Mouse (Mus musculus): ENCODE measurements at regions not wholly inside any gene's neighbourhood (a gene's known extent, or its start where the extent isn't known, plus 50 kb on each side); places are given as distances from the start of the nearest gene placed in this dataset.
"Not testable (repeated sequence)": the region's sequence is repeated elsewhere in the genome, so short reads cannot be mapped to it uniquely, and the experiment has no call there.

- H3K9ac ChIP-seq; H3K9me3 ChIP-seq (replicated peaks); H3K36me3 ChIP-seq; H3K4me1 ChIP-seq (replicated peaks); H3K27me3 ChIP-seq; H3K27ac ChIP-seq: not testable (repeated sequence)
- H3K4me3 ChIP-seq (replicated peaks), result peak overlapping the region; percentile 37
- ATAC-seq (ENCODE audit: low read depth) (peak; percentile 19; the same call in 1 of the 2 replicates), DNase-seq (peak; percentile 25)
- peak overlapping the region; percentile 32 for H3K4me2 ChIP-seq
- 51% methylated on average over 9 of the region's 9 CpGs for WGBS (ENCODE audit: insufficient replicate concordance)
Measured at GRCm38 (mm10) chrX:50602461-50602875, 174.2 kb upstream of the Olfr1324 start.

GRCm38 (mm10) chrX:50600262-50600661 lies 172.0 kb upstream of the Olfr1324 start:
- not testable (repeated sequence) for H3K4me1 ChIP-seq (replicated peaks); H3K9ac ChIP-seq; H3K27ac ChIP-seq; H3K9me3 ChIP-seq (replicated peaks); H3K36me3 ChIP-seq; H3K27me3 ChIP-seq
- 45% methylated on average over 3 of the region's 3 CpGs for WGBS (ENCODE audit: insufficient replicate concordance)
- DNase-seq, result peak; percentile 40
- peak; percentile 66 for ATAC-seq (ENCODE audit: low read depth)
- Histone ChIP-seq H3K4me2 (peak overlapping the region; percentile 42; the same call in 1 of the 2 replicates), H3K4me3 (replicated peaks) (peak overlapping the region; percentile 36)

- H3K36me3 ChIP-seq, result peaks cover 10% of the 10 kb centered on the region; the same call in 1 of the 2 replicates
- WGBS (ENCODE audit: insufficient replicate concordance), result 59% methylated on average over 4 of the region's 4 CpGs
- no peaks in the 10 kb centered on the region for H3K9me3 ChIP-seq (replicated peaks)
- no peak overlapping the region for H3K27ac ChIP-seq
- H3K4me1 ChIP-seq (replicated peaks), result no peaks in the 10 kb centered on the region
- peak; percentile 22 for DNase-seq
- H3K4me3 ChIP-seq (replicated peaks), result peak overlapping the region; percentile 36
- H3K9ac ChIP-seq, result no peak overlapping the region
- no peak for ATAC-seq (ENCODE audit: low read depth)
- H3K27me3 ChIP-seq, result no peaks in the 10 kb centered on the region
- peak overlapping the region; percentile 42; the same call in 1 of the 2 replicates for H3K4me2 ChIP-seq
Measured at GRCm38 (mm10) chrX:50599780-50600179, 171.5 kb upstream of the Olfr1324 start.

GRCm38 (mm10) chrX:50597626-50598025 lies 169.3 kb upstream of the Olfr1324 start:
- H3K9me3 ChIP-seq (replicated peaks); H3K27ac ChIP-seq; H3K36me3 ChIP-seq; H3K4me1 ChIP-seq (replicated peaks); H3K9ac ChIP-seq; ATAC-seq (ENCODE audit: low read depth); DNase-seq; H3K27me3 ChIP-seq: not testable (repeated sequence)
- Histone ChIP-seq H3K4me3 (replicated peaks) (peak overlapping the region; percentile 27; the same call in 1 of the 2 replicates), H3K4me2 (peak overlapping the region; percentile 24)
- 60% methylated on average over 3 of the region's 3 CpGs for WGBS (ENCODE audit: insufficient replicate concordance)

- ATAC-seq (ENCODE audit: low read depth), result no peak
- DNase-seq, result no peak
Measured at GRCm38 (mm10) chrX:50597105-50597504, 168.8 kb upstream of the Olfr1324 start.

GRCm38 (mm10) chrX:50594976-50595375 lies 166.7 kb upstream of the Olfr1324 start:
- not testable (repeated sequence) for H3K27me3 ChIP-seq; H3K27ac ChIP-seq; DNase-seq; H3K4me1 ChIP-seq (replicated peaks); H3K9me3 ChIP-seq (replicated peaks); H3K4me3 ChIP-seq (replicated peaks); ATAC-seq (ENCODE audit: low read depth); H3K4me2 ChIP-seq; H3K9ac ChIP-seq
- 66% methylated on average over 4 of the region's 4 CpGs for WGBS (ENCODE audit: insufficient replicate concordance)
- peaks cover 12% of the 10 kb centered on the region; the same call in 1 of the 2 replicates for H3K36me3 ChIP-seq

More at GRCm38 (mm10) chrX:50597105-50597504, 168.8 kb upstream of the Olfr1324 start:
- H3K4me1 ChIP-seq (replicated peaks), result no peaks in the 10 kb centered on the region
- peaks cover 10% of the 10 kb centered on the region; the same call in 1 of the 2 replicates for H3K36me3 ChIP-seq
- 55% methylated on average over 6 of the region's 6 CpGs for WGBS (ENCODE audit: insufficient replicate concordance)
- peak overlapping the region; percentile 24 for H3K4me2 ChIP-seq
- no peaks in the 10 kb centered on the region for H3K27me3 ChIP-seq
- H3K4me3 ChIP-seq (replicated peaks), result peak overlapping the region; percentile 27; the same call in 1 of the 2 replicates
- no peaks in the 10 kb centered on the region for H3K9me3 ChIP-seq (replicated peaks)
- H3K27ac ChIP-seq, result no peak overlapping the region
- no peak overlapping the region for H3K9ac ChIP-seq

- Histone ChIP-seq H3K9ac (no peak overlapping the region), H3K36me3 (peaks cover 2% of the 10 kb centered on the region; the same call in 1 of the 2 replicates), H3K4me3 (replicated peaks) (no peak overlapping the region), H3K27me3 (no peaks in the 10 kb centered on the region), H3K4me2 (0 out of 2 replicates have a peak overlapping the region, but pooled peaks have one; percentile 38), H3K9me3 (replicated peaks) (no peaks in the 10 kb centered on the region), H3K27ac (no peak overlapping the region), H3K4me1 (replicated peaks) (no peaks in the 10 kb centered on the region)
- ATAC-seq (ENCODE audit: low read depth) (no peak), DNase-seq (no peak)
- WGBS (ENCODE audit: insufficient replicate concordance), result 58% methylated on average over 4 of the region's 4 CpGs
Measured at GRCm38 (mm10) chrX:50591477-50591876, 163.2 kb upstream of the Olfr1324 start.

- Histone ChIP-seq H3K27me3 (no peaks in the 10 kb centered on the region), H3K27ac (no peak overlapping the region), H3K9ac (no peak overlapping the region), H3K4me2 (peak overlapping the region; percentile 38; the same call in 1 of the 2 replicates), H3K36me3 (peaks cover 2% of the 10 kb centered on the region; the same call in 1 of the 2 replicates), H3K9me3 (replicated peaks) (no peaks in the 10 kb centered on the region), H3K4me3 (replicated peaks) (peak overlapping the region; percentile 29), H3K4me1 (replicated peaks) (no peaks in the 10 kb centered on the region)
- peak; percentile 24 for DNase-seq
- WGBS (ENCODE audit: insufficient replicate concordance), result 51% methylated on average over 8 of the region's 8 CpGs
- no peak for ATAC-seq (ENCODE audit: low read depth)
Measured at GRCm38 (mm10) chrX:50590673-50591341, 162.5 kb upstream of the Olfr1324 start.

GRCm38 (mm10) chrX:50588892-50589291 lies 160.6 kb upstream of the Olfr1324 start:
- H3K4me3 ChIP-seq (replicated peaks), result no peak overlapping the region
- H3K27ac ChIP-seq, result no peak overlapping the region
- H3K9ac ChIP-seq, result no peak overlapping the region
- WGBS (ENCODE audit: insufficient replicate concordance), result 29% methylated on average over 6 of the region's 6 CpGs
- H3K4me1 ChIP-seq (replicated peaks), result no peaks in the 10 kb centered on the region
- no peak overlapping the region for H3K4me2 ChIP-seq
- no peaks in the 10 kb centered on the region for H3K9me3 ChIP-seq (replicated peaks)
- ATAC-seq (ENCODE audit: low read depth) (no peak), DNase-seq (no peak)
- peaks cover 4% of the 10 kb centered on the region; the same call in 1 of the 2 replicates for H3K36me3 ChIP-seq
- no peaks in the 10 kb centered on the region for H3K27me3 ChIP-seq

GRCm38 (mm10) chrX:50583741-50584580 lies 155.7 kb upstream of the Olfr1324 start:
- ATAC-seq (ENCODE audit: low read depth) (no peak), DNase-seq (no peak)
- Histone ChIP-seq H3K9ac (no peak overlapping the region), H3K27ac (no peak overlapping the region), H3K9me3 (replicated peaks) (no peaks in the 10 kb centered on the region), H3K4me2 (peak overlapping the region; percentile 34), H3K4me3 (replicated peaks) (peak overlapping the region; percentile 8; the same call in 1 of the 2 replicates), H3K4me1 (replicated peaks) (no peaks in the 10 kb centered on the region), H3K27me3 (no peaks in the 10 kb centered on the region), H3K36me3 (peaks cover 11% of the 10 kb centered on the region; the same call in 1 of the 2 replicates)
- WGBS (ENCODE audit: insufficient replicate concordance), result 58% methylated on average over 12 of the region's 12 CpGs

GRCm38 (mm10) chrX:50580200-50580599 lies 151.9 kb upstream of the Olfr1324 start:
- DNase-seq (peak; percentile 26), ATAC-seq (ENCODE audit: low read depth) (no peak)
- WGBS (ENCODE audit: insufficient replicate concordance), result 45% methylated on average over 7 of the region's 7 CpGs
- H3K9me3 ChIP-seq (replicated peaks), result no peaks in the 10 kb centered on the region
- H3K4me3 ChIP-seq (replicated peaks), result peak overlapping the region; percentile 12; the same call in 1 of the 2 replicates
- H3K27ac ChIP-seq, result no peak overlapping the region
- no peaks in the 10 kb centered on the region for H3K27me3 ChIP-seq
- peaks cover 11% of the 10 kb centered on the region; the same call in 1 of the 2 replicates for H3K36me3 ChIP-seq
- no peak overlapping the region for H3K9ac ChIP-seq
- H3K4me1 ChIP-seq (replicated peaks), result no peaks in the 10 kb centered on the region
- peak overlapping the region; percentile 41; the same call in 1 of the 2 replicates for H3K4me2 ChIP-seq
